Mouse (Mus musculus): ENCODE measurements at regions not wholly inside any gene's neighbourhood (a gene's known extent, or its start where the extent isn't known, plus 50 kb on each side); places are given as distances from the start of the nearest gene placed in this dataset.

GRCm38 (mm10) chr13:60417436-60418158 is 184.2 kb upstream of the Dapk1 start:
- ATAC-seq (ENCODE audit: insufficient number of reproducible peaks, insufficient read depth, low FRiP score, low TSS enrichment, low read depth) = no peak
- Histone ChIP-seq H3K4me1 (peaks cover 45% of the 10 kb centered on the region), H3K27me3 (no peaks in the 10 kb centered on the region), H3K27ac (peak overlapping the region; percentile 85), H3K4me3 (no peak overlapping the region), H3K4me2 (no peak overlapping the region), H3K36me3 (no peaks in the 10 kb centered on the region), H3K9me3 (no peaks in the 10 kb centered on the region), H3K9ac (no peak overlapping the region)
- 52% methylated on average over 14 of the region's 14 CpGs for WGBS

DNA sequence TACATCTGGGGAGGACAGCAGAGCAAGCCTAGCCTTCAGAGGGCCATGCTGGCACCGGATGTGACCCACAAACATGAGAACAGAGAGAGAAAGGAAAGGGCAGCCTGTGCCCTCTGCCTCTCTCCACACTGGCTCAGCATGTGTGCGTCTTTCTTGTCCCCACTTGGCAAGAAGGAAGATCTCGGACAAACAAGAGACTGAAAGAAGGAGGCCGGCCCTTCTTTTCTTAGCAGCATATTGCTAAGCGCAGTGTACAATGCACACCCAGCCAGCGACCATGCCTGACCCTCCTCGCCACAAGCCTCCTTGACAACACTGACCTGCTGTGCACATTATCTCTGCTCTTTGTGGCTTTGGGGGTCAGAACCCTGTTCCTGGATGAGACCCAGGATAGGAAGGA is 181.4 kb upstream of the Dapk1 start:
- Histone ChIP-seq H3K27me3 (no peaks in the 10 kb centered on the region), H3K27ac (0 out of 2 replicates have a peak overlapping the region, but pooled peaks have one; percentile 34), H3K4me1 (peaks cover 53% of the 10 kb centered on the region), H3K36me3 (no peaks in the 10 kb centered on the region), H3K9me3 (no peaks in the 10 kb centered on the region), H3K4me3 (no peak overlapping the region), H3K4me2 (no peak overlapping the region), H3K9ac (no peak overlapping the region)
- ATAC-seq (ENCODE audit: insufficient number of reproducible peaks, insufficient read depth, low FRiP score, low TSS enrichment, low read depth) = no peak
- 64% methylated on average over 7 of the region's 7 CpGs for WGBS

GRCm38 (mm10) chr13:60420842-60421696 is 180.7 kb upstream of the Dapk1 start:
- Histone ChIP-seq H3K9ac (no peak overlapping the region), H3K4me2 (no peak overlapping the region), H3K9me3 (no peaks in the 10 kb centered on the region), H3K36me3 (no peaks in the 10 kb centered on the region), H3K4me1 (peaks cover 54% of the 10 kb centered on the region), H3K4me3 (no peak overlapping the region), H3K27me3 (no peaks in the 10 kb centered on the region), H3K27ac (no peak overlapping the region; the same call in 1 of the 2 replicates)
- no peak for ATAC-seq (ENCODE audit: insufficient number of reproducible peaks, insufficient read depth, low FRiP score, low TSS enrichment, low read depth)
- 51% methylated on average over 3 of the region's 3 CpGs for whole genome bisulfite sequencing

DNA sequence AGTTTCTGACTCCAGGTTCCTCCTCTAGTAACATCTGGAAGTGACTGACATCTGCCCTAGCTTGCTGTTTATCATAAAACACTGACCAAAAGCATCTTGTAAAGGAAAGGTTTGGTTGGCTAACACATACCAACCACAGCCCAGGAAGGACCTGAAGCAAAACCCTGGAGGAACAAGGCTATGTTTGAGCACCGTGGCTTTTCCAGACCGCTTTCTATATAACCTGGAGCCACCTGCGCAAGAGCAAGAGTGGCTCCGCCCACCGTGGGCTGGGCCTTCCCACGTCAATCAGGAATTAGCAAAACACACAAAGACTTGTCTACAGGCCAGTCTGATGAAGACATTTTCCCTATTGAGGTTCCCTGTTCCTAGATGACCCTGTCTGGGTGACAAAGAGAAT is 177.5 kb upstream of the Dapk1 start:
- WGBS = 56% methylated on average over 6 of the region's 6 CpGs

GRCm38 (mm10) chr13:60425140-60425539 is 176.6 kb upstream of the Dapk1 start:
- WGBS = 40% methylated on average over 11 of the region's 11 CpGs
- no peaks in the 10 kb centered on the region for H3K9me3 ChIP-seq

More for the DNA sequence above, 177.5 kb upstream of the Dapk1 start:
- ATAC-seq (ENCODE audit: insufficient number of reproducible peaks, insufficient read depth, low FRiP score, low TSS enrichment, low read depth) = no peak
- Histone ChIP-seq H3K27ac (no peak overlapping the region), H3K9me3 (no peaks in the 10 kb centered on the region), H3K4me1 (peaks cover 54% of the 10 kb centered on the region), H3K27me3 (no peaks in the 10 kb centered on the region), H3K36me3 (no peaks in the 10 kb centered on the region), H3K9ac (no peak overlapping the region), H3K4me2 (no peak overlapping the region), H3K4me3 (no peak overlapping the region)

DNA sequence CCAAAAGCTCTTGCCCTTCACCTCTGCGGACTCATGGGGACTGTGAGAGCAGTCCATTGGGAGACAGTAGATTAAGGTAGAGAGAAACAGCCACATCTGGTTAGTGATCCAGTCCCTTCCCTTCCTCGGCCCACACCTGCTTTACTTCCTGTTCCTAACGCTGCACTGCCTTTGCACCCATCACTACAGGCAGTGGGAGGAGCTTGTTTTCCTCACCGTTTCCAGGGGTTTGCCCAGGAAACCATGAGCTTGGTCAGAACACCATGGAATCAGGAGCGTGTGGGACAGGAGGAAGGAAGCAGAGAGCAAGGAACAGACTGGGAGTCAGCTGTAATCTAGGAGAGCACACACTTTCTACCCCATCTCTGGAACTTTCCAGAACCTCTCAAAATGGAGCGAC is 176.2 kb upstream of the Dapk1 start:
- no peaks in the 10 kb centered on the region for H3K36me3 ChIP-seq
- peak overlapping the region; percentile 48 for H3K27ac ChIP-seq
- 81% methylated on average over 6 of the region's 6 CpGs for WGBS
- no peaks in the 10 kb centered on the region for H3K9me3 ChIP-seq
- no peak overlapping the region for H3K4me2 ChIP-seq
- H3K27me3 ChIP-seq = no peaks in the 10 kb centered on the region
- H3K4me1 ChIP-seq = peaks cover 50% of the 10 kb centered on the region
- no peak for ATAC-seq (ENCODE audit: insufficient number of reproducible peaks, insufficient read depth, low FRiP score, low TSS enrichment, low read depth)
- no peak overlapping the region for H3K4me3 ChIP-seq
- H3K9ac ChIP-seq = no peak overlapping the region

More at GRCm38 (mm10) chr13:60425140-60425539, 176.6 kb upstream of the Dapk1 start:
- H3K27me3 ChIP-seq = no peaks in the 10 kb centered on the region
- no peak overlapping the region for H3K9ac ChIP-seq
- H3K4me1 ChIP-seq = peaks cover 53% of the 10 kb centered on the region
- peak; percentile 81 for ATAC-seq (ENCODE audit: insufficient number of reproducible peaks, insufficient read depth, low FRiP score, low TSS enrichment, low read depth)
- H3K4me2 ChIP-seq = no peak overlapping the region
- no peak overlapping the region for H3K4me3 ChIP-seq
- no peaks in the 10 kb centered on the region for H3K36me3 ChIP-seq
- H3K27ac ChIP-seq = peak overlapping the region; percentile 48

DNA sequence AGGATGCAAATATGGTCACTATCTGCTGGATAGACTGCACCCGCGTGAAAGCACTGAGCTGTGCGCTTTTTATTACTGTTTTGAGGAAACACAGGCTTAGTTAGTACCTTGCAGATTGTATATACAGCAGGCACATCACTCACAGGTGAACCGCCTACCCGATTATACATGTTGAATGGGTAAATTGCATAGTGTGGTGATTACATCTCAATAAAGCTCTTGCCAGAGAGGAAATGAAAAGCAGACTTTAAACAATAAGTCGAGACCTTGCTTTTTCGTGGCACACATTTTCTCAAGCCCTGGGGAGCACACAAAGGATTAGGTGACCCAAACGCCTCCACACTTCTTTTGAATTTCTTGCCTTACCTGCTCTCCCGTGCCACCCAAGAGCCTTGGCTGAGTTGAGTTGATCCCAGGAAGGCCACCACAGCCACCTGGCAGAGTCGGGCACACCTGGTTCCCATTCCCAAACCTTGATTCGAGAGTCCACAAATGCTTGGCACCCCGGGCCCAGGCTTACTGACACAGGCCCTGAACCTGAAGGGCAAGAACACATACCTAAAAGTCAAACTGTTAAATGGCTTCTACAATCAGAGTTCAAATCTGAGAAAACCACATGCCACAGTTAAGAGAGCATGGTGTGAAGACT is 175.4 kb upstream of the Dapk1 start:
- Histone ChIP-seq H3K9me3 (no peaks in the 10 kb centered on the region), H3K27me3 (no peaks in the 10 kb centered on the region), H3K36me3 (no peaks in the 10 kb centered on the region), H3K27ac (peak overlapping the region; percentile 48; the same call in 1 of the 2 replicates), H3K4me3 (no peak overlapping the region), H3K4me2 (no peak overlapping the region), H3K9ac (no peak overlapping the region), H3K4me1 (peaks cover 49% of the 10 kb centered on the region)
- 65% methylated on average over 12 of the region's 12 CpGs for WGBS
- 0 out of 2 replicates have a peak, but pooled peaks have one; percentile 26 for ATAC-seq (ENCODE audit: insufficient number of reproducible peaks, insufficient read depth, low FRiP score, low TSS enrichment, low read depth)

- no peak overlapping the region for H3K9ac ChIP-seq
- peak overlapping the region; percentile 37; the same call in 1 of the 2 replicates for H3K4me2 ChIP-seq
- no peak for ATAC-seq (ENCODE audit: insufficient number of reproducible peaks, insufficient read depth, low FRiP score, low TSS enrichment, low read depth)
Observed at GRCm38 (mm10) chr13:60427077-60427476, 174.7 kb upstream of the Dapk1 start.

DNA sequence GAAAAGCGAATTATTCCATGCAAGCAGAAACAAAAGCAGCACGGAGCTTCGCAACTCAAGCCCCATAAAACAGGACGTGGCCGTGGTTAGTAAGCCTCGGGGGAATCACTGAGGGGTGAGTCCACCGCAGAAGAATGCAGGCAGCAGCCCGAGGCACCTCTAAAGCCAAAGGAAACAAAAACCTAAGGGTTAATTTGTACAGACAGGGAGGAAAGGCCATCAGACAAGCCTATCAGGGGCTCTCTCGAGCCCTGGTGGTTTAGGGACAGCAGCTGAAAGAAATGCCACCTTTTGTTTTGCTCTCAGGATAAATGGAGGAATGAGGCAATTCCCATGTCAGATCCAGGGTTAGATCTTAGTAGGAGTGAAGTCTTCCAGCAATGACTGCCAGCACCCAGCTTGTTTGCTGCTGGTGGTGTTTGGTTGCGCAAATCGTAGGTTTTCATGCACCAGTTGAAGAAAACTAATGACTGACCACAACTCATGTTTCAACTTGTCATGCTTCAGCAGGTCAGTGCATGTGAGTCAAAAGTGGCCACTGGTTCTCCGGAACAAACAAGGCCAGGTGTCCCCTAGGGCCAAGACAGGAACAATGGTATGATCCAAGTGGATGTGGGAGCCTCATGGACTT is 173.9 kb upstream of the Dapk1 start:
- Histone ChIP-seq H3K4me1 (peaks cover 44% of the 10 kb centered on the region), H3K9me3 (0 out of 2 replicates have a peak, but pooled peaks cover 1% of the 10 kb centered on the region), H3K36me3 (no peaks in the 10 kb centered on the region), H3K27ac (peak overlapping the region; percentile 62), H3K27me3 (no peaks in the 10 kb centered on the region), H3K9ac (peak overlapping the region; percentile 46; the same call in 1 of the 2 replicates), H3K4me2 (peak overlapping the region; percentile 37), H3K4me3 (peak overlapping the region; percentile 2; the same call in 1 of the 2 replicates)
- WGBS = 20% methylated on average over 12 of the region's 12 CpGs
- no peak for ATAC-seq (ENCODE audit: insufficient number of reproducible peaks, insufficient read depth, low FRiP score, low TSS enrichment, low read depth)

More at GRCm38 (mm10) chr13:60427077-60427476, 174.7 kb upstream of the Dapk1 start:
- Histone ChIP-seq H3K27me3 (no peaks in the 10 kb centered on the region), H3K36me3 (no peaks in the 10 kb centered on the region), H3K4me3 (no peak overlapping the region), H3K4me1 (peaks cover 44% of the 10 kb centered on the region), H3K9me3 (no peaks in the 10 kb centered on the region), H3K27ac (peak overlapping the region; percentile 62)
- WGBS = 38% methylated on average over 7 of the region's 7 CpGs

DNA sequence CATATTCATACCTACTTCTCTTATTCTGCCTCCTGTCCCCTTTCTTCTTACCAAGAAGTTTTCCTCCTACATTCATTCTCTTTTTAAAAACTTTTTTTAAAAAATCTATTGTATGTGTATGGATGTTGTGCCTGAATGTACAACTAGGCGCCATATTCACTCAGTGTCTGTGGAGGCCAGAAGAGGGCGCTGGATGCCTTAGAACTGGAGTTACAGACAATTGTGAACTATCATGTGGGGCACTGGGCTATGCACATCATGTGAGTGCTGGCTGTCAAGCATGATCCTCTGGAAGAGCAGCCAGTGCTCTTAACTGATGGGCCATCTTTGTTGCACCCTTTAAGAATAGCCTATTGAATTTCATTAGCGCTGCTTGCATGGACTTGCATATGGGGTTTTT is 172.6 kb upstream of the Dapk1 start:
- Histone ChIP-seq H3K9ac (no peak overlapping the region), H3K36me3 (no peaks in the 10 kb centered on the region), H3K4me2 (no peak overlapping the region), H3K4me3 (no peak overlapping the region), H3K4me1 (peaks cover 47% of the 10 kb centered on the region), H3K27ac (no peak overlapping the region), H3K27me3 (no peaks in the 10 kb centered on the region), H3K9me3 (0 out of 2 replicates have a peak, but pooled peaks cover 4% of the 10 kb centered on the region)
- WGBS = 75% methylated on average over 3 of the region's 3 CpGs
- no peak for ATAC-seq (ENCODE audit: insufficient number of reproducible peaks, insufficient read depth, low FRiP score, low TSS enrichment, low read depth)

- H3K9me3 ChIP-seq = 0 out of 2 replicates have a peak, but pooled peaks cover 4% of the 10 kb centered on the region
- H3K27me3 ChIP-seq = no peaks in the 10 kb centered on the region
- H3K4me1 ChIP-seq = peaks cover 49% of the 10 kb centered on the region
- no peak overlapping the region for H3K27ac ChIP-seq
- H3K36me3 ChIP-seq = no peaks in the 10 kb centered on the region
- H3K4me3 ChIP-seq = no peak overlapping the region
- no peak for ATAC-seq (ENCODE audit: insufficient number of reproducible peaks, insufficient read depth, low FRiP score, low TSS enrichment, low read depth)
- 81% methylated on average over 8 of the region's 8 CpGs for WGBS
- H3K4me2 ChIP-seq = no peak overlapping the region
- no peak overlapping the region for H3K9ac ChIP-seq
Observed at GRCm38 (mm10) chr13:60431412-60431811, 170.3 kb upstream of the Dapk1 start.

Data from embryonic facial prominence, embryonic 13.5 days (tissue).